Mouse (Mus musculus): ENCODE measurements around the gene Tigar. TPM values are rescaled to one million over a fixed set of nuclear protein-coding genes. Genes with fewer than 3 reads are reported as not detected.

Tigar gene
- polyA plus RNA-seq, 1 experiment from 2014 or later = 4.3 TPM

DNA sequence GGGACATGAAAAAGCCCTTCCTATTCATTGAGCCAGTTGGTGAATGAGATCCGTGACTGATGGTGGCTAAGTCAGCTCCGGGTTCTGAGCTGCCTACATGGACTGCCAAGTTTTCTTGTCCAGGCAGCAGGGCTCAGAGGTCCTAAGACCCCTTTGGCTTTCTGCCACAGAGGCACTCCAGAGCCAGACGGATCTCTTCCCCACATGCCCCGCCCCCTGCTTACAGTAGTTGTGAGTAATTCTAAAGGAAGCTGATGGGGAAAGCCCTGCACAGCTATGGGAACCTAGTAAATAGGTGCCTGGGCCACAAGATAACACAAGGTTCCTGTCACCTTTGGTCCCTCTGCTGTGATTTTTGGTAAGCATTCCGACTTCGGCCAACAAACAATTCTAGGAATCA, 64.4 kb downstream of the Tigar start:
- no peak for DNase-seq (ENCODE audit: low spot score)
- Histone ChIP-seq H3K9me3 (ENCODE audit: control insufficient read depth, low read length) (no peaks in the 10 kb centered on the region), H3K4me2 (ENCODE audit: low read depth, severe bottlenecking) (no peak overlapping the region), H3K27me3 (ENCODE audit: control insufficient read depth, insufficient read depth, low read length) (no peaks in the 10 kb centered on the region), H3K4me1 (ENCODE audit: control insufficient read depth, insufficient read depth, low read length) (no peaks in the 10 kb centered on the region), H3K4me3 (ENCODE audit: low read depth, low read length) (no peak overlapping the region), H3K9ac (ENCODE audit: low read length) (no peak overlapping the region), H3K36me3 (ENCODE audit: control insufficient read depth, insufficient read depth, low read length) (no peaks in the 10 kb centered on the region), H3K27ac (replicated peaks; ENCODE audit: low read depth, low read length) (no peak overlapping the region)
- no peak for ATAC-seq (ENCODE audit: insufficient number of reproducible peaks, low FRiP score, low TSS enrichment, low read depth)
- 67% methylated on average over 6 of the region's 6 CpGs for WGBS

Other genes starting within 250 kb of the Tigar start
- not detected in 2 replicates for gene Dyrk4, start 187.7 kb downstream of the Tigar start, polyA plus RNA-seq (2014; fragmentation: Nextera tagmentation; extraction: Ambion mirVana)
- gene Rad51ap1, start 170.0 kb downstream of the Tigar start, polyA plus RNA-seq (2014; fragmentation: Nextera tagmentation; extraction: Ambion mirVana) = 90.7 and 92.9 TPM in 2 replicates
- 17.0 and 17.2 TPM in 2 replicates for gene D6Wsu163e, start 169.6 kb downstream of the Tigar start, polyA plus RNA-seq (2014; fragmentation: Nextera tagmentation; extraction: Ambion mirVana)
- gene Fgf6, start 94.0 kb downstream of the Tigar start, polyA plus RNA-seq (2014; fragmentation: Nextera tagmentation; extraction: Ambion mirVana) = 0.06 and 0.08 TPM in 2 replicates
- gene Fgf23, start 36.7 kb downstream of the Tigar start, polyA plus RNA-seq (2014; fragmentation: Nextera tagmentation; extraction: Ambion mirVana) = not detected in 2 replicates
- 1,093 and 1,097 TPM in 2 replicates for gene Ccnd2, start 42.6 kb upstream of the Tigar start, polyA plus RNA-seq (2014; fragmentation: Nextera tagmentation; extraction: Ambion mirVana)

All from limb, embryonic 11.5 days (tissue).